Mouse (Mus musculus) gastrocnemius, postnatal 36 days (tissue): ENCODE results near the gene Dlgap1. TPM values are rescaled to one million over a fixed set of nuclear protein-coding genes. Genes with fewer than 3 reads are reported as not detected.

ENCODE experiments used
- DNase-seq, 2 experiments: peaks; one replicate each; pipeline ENCODE4 v3.0.0; 2022
- intact Hi-C: fragments of 180-260 bp; cut with DNase I; formaldehyde crosslinking; loops from one replicate; pipeline ENCODE4 v1.15.1; 2025
- total RNA-seq, 2 experiments: library from RNA; stranded (reverse); gene quantifications; 2 replicates each; pipeline ENCODE4 v1.2.3; 2021

Dlgap1 gene
- total RNA-seq, 2 experiments from 2014 or later = 0.10 to 0.54 TPM

DNA sequence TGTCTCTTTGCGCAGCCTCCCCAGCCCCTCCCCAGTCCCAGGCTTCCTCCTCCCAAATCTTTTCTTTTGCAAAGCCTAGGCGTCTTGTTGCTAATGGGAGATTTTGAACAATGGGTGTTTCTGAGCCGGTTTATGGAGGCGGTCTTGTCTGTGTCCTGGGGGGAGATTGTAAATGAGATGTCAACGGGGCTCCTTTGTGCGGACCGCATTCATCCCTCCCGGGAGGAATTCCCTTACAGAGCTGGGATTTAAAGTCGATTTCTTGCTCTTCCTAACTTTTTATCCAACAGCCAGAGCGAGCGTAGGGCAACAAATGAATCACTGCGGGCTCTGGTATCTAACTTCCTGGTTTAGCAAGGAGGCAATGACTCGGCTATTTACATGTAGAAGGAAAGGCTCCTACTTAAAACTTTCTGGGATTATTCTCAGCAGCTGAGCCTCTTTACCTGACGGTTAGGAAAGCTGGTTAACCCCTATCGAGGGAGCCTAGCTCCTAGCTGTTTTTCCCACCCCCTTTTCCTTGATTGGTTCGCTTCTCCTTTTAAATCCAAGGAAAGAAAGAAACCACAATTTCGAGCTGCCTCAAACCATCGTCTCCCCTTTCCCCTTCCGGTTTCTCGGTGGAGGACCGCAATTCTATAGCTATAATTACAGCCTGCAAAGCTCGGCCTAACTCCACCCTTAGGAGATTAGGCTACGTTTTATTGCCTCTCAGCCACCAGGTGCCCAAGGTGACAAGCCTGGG, 779.0 kb downstream of the Dlgap1 start:
- intact Hi-C loops = no loop called here
- DNase-seq = no peak

DNA sequence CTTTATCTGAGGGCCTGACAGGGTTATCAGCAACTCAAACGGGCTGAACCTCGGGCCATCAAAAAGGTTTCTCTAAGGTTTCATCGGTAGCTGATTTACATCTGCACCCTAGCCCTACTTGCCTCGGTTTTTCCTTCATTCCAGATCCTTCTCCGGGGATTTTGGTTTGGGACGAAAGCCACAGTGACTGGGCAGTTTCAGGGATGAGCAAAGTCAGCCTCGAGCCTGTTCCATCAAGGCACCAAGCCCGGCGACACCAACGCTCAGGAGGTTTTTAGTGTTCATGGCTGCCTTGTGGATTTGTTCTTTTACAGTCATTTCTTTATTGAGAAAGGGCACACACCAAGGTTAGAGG, 779.6 kb downstream of the Dlgap1 start:
- no peak for DNase-seq
- intact Hi-C loops = no loop called here

DNA sequence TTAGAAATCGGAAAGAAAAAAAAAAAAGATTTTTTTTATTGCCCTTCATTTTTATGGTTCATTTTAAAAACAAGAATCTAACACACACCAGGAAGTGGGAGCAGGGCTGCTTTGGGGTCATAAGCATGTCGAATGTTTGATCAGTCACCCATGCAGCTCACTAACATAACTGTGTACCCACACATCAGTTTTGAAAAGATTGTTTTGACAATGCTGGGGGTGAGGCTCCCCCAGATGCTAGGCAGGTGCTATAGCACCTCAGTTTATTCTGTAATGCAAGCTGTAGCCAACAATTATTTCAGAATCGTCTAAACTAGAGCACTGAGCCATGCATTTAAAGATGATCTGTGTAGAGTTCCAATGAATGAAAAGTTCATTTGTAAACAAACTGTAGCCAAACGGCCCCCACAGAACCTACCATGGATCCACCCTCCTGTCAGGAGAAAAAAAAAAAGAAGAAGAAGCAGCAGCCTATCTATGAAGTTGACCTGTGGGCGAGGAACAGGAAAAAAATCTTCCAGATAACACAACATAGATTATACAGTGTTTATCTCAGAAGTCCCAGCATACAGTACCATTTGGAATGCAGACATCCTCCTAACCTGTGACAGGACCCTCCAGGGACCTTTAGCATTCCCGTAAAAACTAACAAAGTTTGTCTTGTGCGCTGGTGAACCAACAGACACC, 780.2 kb downstream of the Dlgap1 start:
- no peak for DNase-seq
- intact Hi-C loops = no loop called here

- intact Hi-C loops = loop anchor here (5.0 kb wide), 1 partner anchor 97 kb away; no protein-coding TSS in a partner anchor
- DNase-seq = no peak
Measured at GRCm38 (mm10) chr17:70750236-70751160, 781.6 kb downstream of the Dlgap1 start.

GRCm38 (mm10) chr17:70751161-70751651, 782.3 kb downstream of the Dlgap1 start:
- DNase-seq = no peak
- intact Hi-C loops = loop anchor here (5.0 kb wide), 1 partner anchor 96 kb away; no protein-coding TSS in a partner anchor

- intact Hi-C loops = loop anchor here (5.0 kb wide), 1 partner anchor 96 kb away; no protein-coding TSS in a partner anchor
- no peak for DNase-seq
Measured at GRCm38 (mm10) chr17:70751676-70752075, 782.8 kb downstream of the Dlgap1 start.

DNA sequence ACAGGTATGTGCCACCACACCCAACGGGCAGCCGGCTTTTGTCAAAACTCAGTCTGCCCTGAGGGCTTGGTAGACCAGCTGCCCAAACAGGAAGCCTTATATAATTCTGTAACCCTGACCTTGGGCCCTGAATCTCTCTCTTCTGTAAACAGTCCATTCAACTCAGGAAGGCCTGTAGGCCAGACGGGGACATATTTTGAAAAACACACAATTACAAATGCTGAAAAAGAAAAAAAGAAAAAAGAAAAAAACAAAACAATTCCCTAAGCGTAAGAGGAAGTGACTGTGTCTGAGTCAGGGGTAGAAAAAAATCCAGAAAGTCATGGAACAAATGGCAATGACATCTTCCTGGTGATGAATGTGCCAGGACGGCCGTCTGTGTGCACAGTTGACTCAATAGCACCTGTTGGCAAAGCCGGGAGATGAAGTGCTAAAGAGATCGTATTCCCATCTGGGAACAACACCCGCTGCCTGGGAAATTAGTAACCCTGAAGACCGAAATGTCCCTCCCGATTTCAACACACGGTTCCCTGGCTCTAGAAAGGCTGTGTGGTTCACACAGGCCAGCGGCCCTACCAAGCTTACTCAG, 784.7 kb downstream of the Dlgap1 start:
- DNase-seq = no peak
- intact Hi-C loops = loop anchor here (2.0 to 5.0 kb wide), 2 partner anchors 94 to 215 kb away; no protein-coding TSS in a partner anchor

DNA sequence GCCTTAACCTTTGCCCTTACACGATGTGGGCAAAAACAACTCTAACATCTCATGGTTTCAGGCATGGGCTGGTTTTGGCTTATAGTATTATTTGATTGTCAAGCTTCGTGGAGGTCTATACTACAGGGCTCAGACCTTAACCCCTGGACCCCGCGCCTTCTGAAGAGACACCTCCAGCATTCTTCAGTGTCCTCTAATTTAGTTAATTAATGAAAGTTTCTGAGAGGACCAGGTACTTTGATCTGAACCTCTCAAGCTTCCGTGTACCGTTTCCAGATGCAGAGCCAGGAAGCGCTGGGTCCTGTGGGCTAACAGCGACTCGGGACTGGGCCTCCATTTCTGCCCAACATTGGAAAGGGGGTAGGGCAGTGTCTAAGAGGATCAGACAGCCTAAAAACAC, 785.2 kb downstream of the Dlgap1 start:
- no peak for DNase-seq
- intact Hi-C loops = loop anchor here (2.0 to 5.0 kb wide), 2 partner anchors 93 to 215 kb away; no protein-coding TSS in a partner anchor

GRCm38 (mm10) chr17:70754638-70755037, 785.8 kb downstream of the Dlgap1 start:
- intact Hi-C loops = loop anchor here (2.0 to 5.0 kb wide), 2 partner anchors 93 to 214 kb away; no protein-coding TSS in a partner anchor
- no peak for DNase-seq

- DNase-seq = peak; percentile 89 to 91
- intact Hi-C loops = loop anchor here (2.0 kb wide), 1 partner anchor 214 kb away; no protein-coding TSS in a partner anchor
Measured at GRCm38 (mm10) chr17:70755039-70755668, 786.3 kb downstream of the Dlgap1 start.

DNA sequence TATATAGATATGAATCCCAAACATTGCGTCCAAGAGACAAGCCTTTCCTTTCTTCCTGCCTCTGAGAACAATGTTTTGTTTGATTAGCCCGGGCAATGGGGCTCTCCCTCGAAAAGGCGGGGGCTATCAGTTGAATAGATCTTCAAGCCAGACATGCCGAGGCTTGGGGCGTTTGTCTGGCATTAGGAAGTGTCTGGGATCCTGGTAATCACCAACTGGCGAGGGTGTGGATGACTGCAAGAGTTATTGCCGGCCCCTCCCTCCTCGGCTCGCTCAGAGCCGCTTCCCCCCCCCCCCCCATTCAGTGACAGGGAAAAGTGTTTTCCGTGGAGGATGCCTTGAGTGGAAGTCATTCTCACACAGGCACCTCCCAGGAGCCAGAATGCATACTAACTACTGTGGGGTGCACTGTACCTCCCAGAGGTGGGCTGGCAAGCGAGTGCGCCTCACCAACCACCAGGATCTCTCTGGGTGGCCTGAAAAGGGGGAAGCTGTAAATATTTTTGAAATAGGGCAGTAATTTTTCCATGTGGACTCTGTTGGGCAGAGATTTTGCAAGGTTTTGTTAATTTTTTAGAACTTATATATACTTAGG, 786.9 kb downstream of the Dlgap1 start:
- intact Hi-C loops = loop anchor here (2.0 kb wide), 1 partner anchor 213 kb away; no protein-coding TSS in a partner anchor
- no peak for DNase-seq

DNA sequence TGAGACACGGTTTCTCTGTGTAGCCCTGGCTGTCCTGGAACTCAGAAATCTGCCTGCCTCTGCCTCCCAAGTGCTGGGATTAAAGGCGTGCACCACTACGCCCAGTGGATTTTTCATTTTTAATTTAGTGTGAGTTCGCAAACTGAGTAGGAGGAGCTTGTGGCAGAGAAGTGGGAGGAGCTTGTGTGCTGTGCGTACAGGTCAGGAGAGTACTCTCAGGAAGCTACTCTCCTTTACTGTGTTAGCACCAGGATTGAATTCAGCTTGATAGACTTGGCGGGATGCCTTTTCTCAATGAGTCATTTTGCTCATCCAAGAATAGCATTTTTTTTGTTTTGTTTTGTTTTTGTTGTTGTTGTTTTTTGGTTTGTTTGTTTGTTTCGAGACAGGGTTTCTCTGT, 793.1 kb downstream of the Dlgap1 start:
- DNase-seq = no peak
- intact Hi-C loops = no loop called here

- intact Hi-C loops = no loop called here
- no peak for DNase-seq
Measured at GRCm38 (mm10) chr17:70762634-70763033, 793.8 kb downstream of the Dlgap1 start.

GRCm38 (mm10) chr17:70765337-70765736, 796.5 kb downstream of the Dlgap1 start:
- intact Hi-C loops = no loop called here
- DNase-seq = no peak

DNA sequence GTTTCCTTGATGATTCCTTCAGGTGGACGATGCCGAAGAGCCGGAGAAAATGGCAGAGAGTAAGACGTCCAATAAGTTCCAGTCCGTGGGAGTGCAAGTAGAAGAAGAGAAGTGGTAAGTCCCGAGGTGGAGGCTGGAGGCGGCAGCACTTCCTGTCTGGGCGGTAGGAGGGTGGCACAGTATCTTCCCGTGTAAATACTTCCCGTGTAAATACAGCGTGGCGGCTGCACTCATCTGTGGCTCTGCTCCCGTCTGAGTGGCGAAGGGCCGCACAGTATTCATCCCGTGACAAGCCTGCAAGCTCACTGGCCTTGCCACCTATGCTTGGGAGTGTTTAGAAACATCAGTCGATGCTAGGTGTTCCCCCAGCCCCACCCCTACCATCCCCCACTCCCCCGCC, 797.1 kb downstream of the Dlgap1 start:
- DNase-seq = no peak
- intact Hi-C loops = no loop called here

DNA sequence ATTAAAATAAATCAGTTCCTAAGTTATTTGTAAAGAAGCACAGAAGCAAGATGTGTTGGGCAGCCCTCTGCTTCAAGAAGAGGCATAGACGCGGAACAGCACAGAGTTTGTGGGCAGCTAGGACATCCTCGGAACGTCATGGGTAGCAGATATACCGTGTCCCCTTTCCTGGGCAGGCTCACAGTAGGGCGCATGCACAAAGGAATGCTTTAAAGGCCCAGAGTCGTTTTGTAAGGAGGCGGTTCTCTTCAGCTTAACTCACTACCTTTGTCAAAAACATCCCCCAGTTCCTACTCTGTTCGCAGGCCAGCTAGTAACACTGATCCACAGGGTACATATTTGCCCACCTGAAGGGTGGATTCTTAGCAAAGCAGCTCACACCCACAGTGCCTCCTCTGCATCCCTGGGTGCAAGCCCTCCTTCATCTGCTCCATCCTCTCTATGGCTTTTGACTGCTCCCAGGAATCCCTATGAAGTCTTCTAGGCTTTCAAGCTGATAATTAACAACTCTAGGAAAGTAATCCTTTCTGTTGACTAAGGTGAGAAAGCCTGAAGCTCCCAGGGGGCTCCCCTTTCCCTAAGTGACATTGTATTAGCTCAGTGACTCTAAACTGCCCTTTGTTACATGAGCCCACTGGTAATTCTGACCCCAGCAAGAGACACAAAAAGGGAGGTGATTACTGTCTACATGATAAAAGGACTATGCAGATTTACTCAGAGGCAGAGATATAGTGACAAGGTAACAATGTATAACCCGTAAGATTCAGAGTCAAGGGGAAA, 803.4 kb downstream of the Dlgap1 start:
- no peak for DNase-seq
- intact Hi-C loops = no loop called here

DNA sequence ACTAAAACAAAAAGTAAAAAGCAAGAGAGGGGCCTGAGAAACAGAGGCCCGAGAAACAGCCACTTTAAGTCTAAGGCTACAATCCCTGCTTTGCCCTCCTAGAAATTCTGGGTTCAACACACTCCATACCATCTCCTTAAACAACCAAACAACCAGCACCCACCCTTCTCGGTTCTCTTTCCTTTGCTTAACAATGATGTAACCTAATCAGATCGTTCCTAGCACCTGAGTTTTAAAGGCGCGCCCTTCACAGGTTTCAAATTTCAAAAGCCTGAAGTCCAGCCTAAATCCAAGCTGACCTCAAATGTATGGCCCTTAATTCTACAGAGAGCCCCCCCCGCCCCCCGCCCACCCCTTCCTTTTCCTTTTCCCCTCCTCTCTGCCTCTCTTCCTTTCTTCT, 810.9 kb downstream of the Dlgap1 start:
- no peak for DNase-seq
- intact Hi-C loops = no loop called here
